Mouse (Mus musculus) hindbrain, embryonic 16.5 days (tissue): ENCODE measurements around the gene Ppp2r1b. TPM values are rescaled to one million over a fixed set of nuclear protein-coding genes. Genes with fewer than 3 reads are reported as not detected.

Source experiments
- ATAC-seq: fragments of 200-750 bp; cut with Nextera tagmentation; 2 replicates; pipeline ENCODE4 v1.8.0; 2017; ENCODE audit warnings: moderate TSS enrichment, moderate library complexity
- H3K27ac ChIP-seq: fragments of 300-500 bp; sonication (generic); 2 replicates; pipeline ENCODE4 v1.5.1; 2014; ENCODE audit warnings: low read depth, mild to moderate bottlenecking, control low read depth, low read length, moderate library complexity
- H3K27me3 ChIP-seq: fragments of 300-500 bp; sonication (generic); replicated peaks from 2 replicates; pipeline ENCODE4 v1.6.1; 2014; ENCODE audit warnings: low read length; ENCODE audit not compliant: control insufficient read depth, insufficient read depth
- H3K36me3 ChIP-seq: fragments of 300-500 bp; sonication (generic); 2 replicates; pipeline ENCODE4 v1.6.1; 2014; ENCODE audit warnings: mild to moderate bottlenecking, low read length, moderate library complexity, mixed read lengths; ENCODE audit not compliant: control insufficient read depth, insufficient read depth
- H3K4me1 ChIP-seq: fragments of 300-500 bp; sonication (generic); 2 replicates; pipeline ENCODE4 v1.6.1; 2014; ENCODE audit warnings: low read depth, low read length; ENCODE audit not compliant: control insufficient read depth, insufficient read depth
- H3K4me2 ChIP-seq: fragments of 300-500 bp; sonication (generic); 2 replicates; pipeline ENCODE4 v1.6.1; 2014; ENCODE audit warnings: mild to moderate bottlenecking, low read length, control low read depth, moderate library complexity
- H3K4me3 ChIP-seq: fragments of 300-500 bp; sonication (generic); 2 replicates; pipeline ENCODE4 v1.5.1; 2014; ENCODE audit warnings: mild to moderate bottlenecking, low read length, control low read depth, moderate library complexity
- H3K9ac ChIP-seq: fragments of 300-500 bp; sonication (generic); 2 replicates; pipeline ENCODE4 v1.6.1; 2014; ENCODE audit warnings: low read depth, mild to moderate bottlenecking, control low read depth, low read length, moderate library complexity
- H3K9me3 ChIP-seq: fragments of 300-500 bp; sonication (generic); 2 replicates; pipeline ENCODE4 v1.6.1; 2014; ENCODE audit warnings: mild to moderate bottlenecking, low read length, moderate library complexity; ENCODE audit not compliant: control insufficient read depth
- WGBS: fragments of 180-500 bp; shearing (Covaris S2); extraction: QIAGEN DNeasy Blood & Tissue Kit; methylation state at CpG from one replicate; pipeline ENCODE4 v1.1.7; 2014; 5-methylcytosine and 5-hydroxymethylcytosine counted together
- polyA plus RNA-seq: library from polyadenylated mRNA; unstranded; fragments of >200 nt; fragmentation: Nextera tagmentation; extraction: Ambion mirVana; gene quantifications from 2 replicates; pipeline ENCODE4 v1.2.1, GENCODE M21; 2015

The Ppp2r1b gene
- polyA plus RNA-seq, 1 experiment from 2014 or later = 41.1 TPM

GRCm38 (mm10) chr9:50874031-50874430 is 28.9 kb downstream of the Ppp2r1b start:
- H3K4me1 ChIP-seq = no peaks in the 10 kb centered on the region
- H3K9ac ChIP-seq = no peak overlapping the region
- no peaks in the 10 kb centered on the region for H3K9me3 ChIP-seq
- ATAC-seq = no peak
- no peak overlapping the region for H3K27ac ChIP-seq
- no peak overlapping the region for H3K4me2 ChIP-seq
- peaks cover 12% of the 10 kb centered on the region for H3K36me3 ChIP-seq
- H3K27me3 ChIP-seq = no peaks in the 10 kb centered on the region
- 87% methylated on average over 6 of the region's 6 CpGs for WGBS
- no peak overlapping the region for H3K4me3 ChIP-seq

GRCm38 (mm10) chr9:50875470-50875869 is 30.4 kb downstream of the Ppp2r1b start:
- Histone ChIP-seq H3K9me3 (no peaks in the 10 kb centered on the region), H3K4me3 (no peak overlapping the region), H3K9ac (no peak overlapping the region), H3K27ac (no peak overlapping the region), H3K36me3 (peaks cover 17% of the 10 kb centered on the region), H3K4me2 (no peak overlapping the region), H3K27me3 (no peaks in the 10 kb centered on the region), H3K4me1 (no peaks in the 10 kb centered on the region)
- ATAC-seq = no peak
- WGBS = 95% methylated on average over 4 of the region's 4 CpGs

GRCm38 (mm10) chr9:50876287-50876686 is 31.2 kb downstream of the Ppp2r1b start:
- ATAC-seq = no peak
- Histone ChIP-seq H3K4me3 (no peak overlapping the region), H3K9ac (no peak overlapping the region), H3K27ac (no peak overlapping the region), H3K4me1 (no peaks in the 10 kb centered on the region), H3K27me3 (no peaks in the 10 kb centered on the region), H3K9me3 (no peaks in the 10 kb centered on the region), H3K4me2 (no peak overlapping the region), H3K36me3 (peaks cover 15% of the 10 kb centered on the region)
- WGBS = 93% methylated on average over 3 of the region's 3 CpGs

- Histone ChIP-seq H3K27ac (no peak overlapping the region), H3K36me3 (peaks cover 15% of the 10 kb centered on the region), H3K9me3 (no peaks in the 10 kb centered on the region), H3K4me2 (no peak overlapping the region), H3K4me1 (no peaks in the 10 kb centered on the region), H3K27me3 (no peaks in the 10 kb centered on the region), H3K4me3 (no peak overlapping the region), H3K9ac (no peak overlapping the region)
- 89% methylated on average over 3 of the region's 3 CpGs for WGBS
- no peak for ATAC-seq
Observed at GRCm38 (mm10) chr9:50877431-50877830, 32.3 kb downstream of the Ppp2r1b start.

- Histone ChIP-seq H3K27ac (no peak overlapping the region), H3K27me3 (no peaks in the 10 kb centered on the region), H3K9ac (no peak overlapping the region), H3K36me3 (peaks cover 15% of the 10 kb centered on the region), H3K4me2 (no peak overlapping the region), H3K4me3 (no peak overlapping the region), H3K4me1 (peaks cover 10% of the 10 kb centered on the region; the same call in 1 of the 2 replicates), H3K9me3 (no peaks in the 10 kb centered on the region)
- WGBS = 80% methylated on average over 2 of the region's 2 CpGs
- no peak for ATAC-seq
Observed at GRCm38 (mm10) chr9:50882183-50882582, 37.1 kb downstream of the Ppp2r1b start.

- H3K27ac ChIP-seq = no peak overlapping the region
- ATAC-seq = no peak
- no peak overlapping the region for H3K9ac ChIP-seq
- H3K36me3 ChIP-seq = peaks cover 12% of the 10 kb centered on the region
- no peaks in the 10 kb centered on the region for H3K27me3 ChIP-seq
- peaks cover 16% of the 10 kb centered on the region for H3K4me1 ChIP-seq
- no peak overlapping the region for H3K4me2 ChIP-seq
- no peaks in the 10 kb centered on the region for H3K9me3 ChIP-seq
- WGBS = 81% methylated on average over 8 of the region's 8 CpGs
- no peak overlapping the region for H3K4me3 ChIP-seq
Observed at GRCm38 (mm10) chr9:50884093-50884492, 39.0 kb downstream of the Ppp2r1b start.

- Histone ChIP-seq H3K27ac (no peak overlapping the region; the same call in 1 of the 2 replicates), H3K4me1 (peaks cover 16% of the 10 kb centered on the region), H3K4me3 (no peak overlapping the region), H3K4me2 (no peak overlapping the region), H3K9ac (no peak overlapping the region), H3K9me3 (no peaks in the 10 kb centered on the region), H3K36me3 (peaks cover 6% of the 10 kb centered on the region), H3K27me3 (no peaks in the 10 kb centered on the region)
- ATAC-seq = peak; percentile 17; the same call in 1 of the 2 replicates
- 57% methylated on average over 10 of the region's 10 CpGs for WGBS
Observed at GRCm38 (mm10) chr9:50884741-50885599, 39.9 kb downstream of the Ppp2r1b start.

- no peaks in the 10 kb centered on the region for H3K9me3 ChIP-seq
- no peaks in the 10 kb centered on the region for H3K27me3 ChIP-seq
- no peak overlapping the region for H3K4me2 ChIP-seq
- peaks cover 3% of the 10 kb centered on the region for H3K36me3 ChIP-seq
- H3K27ac ChIP-seq = 0 out of 2 replicates have a peak overlapping the region, but pooled peaks have one; percentile 29
- ATAC-seq = no peak
- H3K4me1 ChIP-seq = peaks cover 16% of the 10 kb centered on the region
- no peak overlapping the region for H3K9ac ChIP-seq
- no peak overlapping the region for H3K4me3 ChIP-seq
- 72% methylated on average over 1 of the region's 1 CpGs for WGBS
Observed at GRCm38 (mm10) chr9:50885600-50885987, 40.5 kb downstream of the Ppp2r1b start.

GRCm38 (mm10) chr9:50886870-50887269 is 41.8 kb downstream of the Ppp2r1b start:
- no peak overlapping the region for H3K4me2 ChIP-seq
- ATAC-seq = no peak
- no peak overlapping the region for H3K9ac ChIP-seq
- H3K27me3 ChIP-seq = no peaks in the 10 kb centered on the region
- WGBS = 100% methylated on average over 1 of the region's 1 CpGs
- no peaks in the 10 kb centered on the region for H3K36me3 ChIP-seq
- no peaks in the 10 kb centered on the region for H3K9me3 ChIP-seq
- peaks cover 16% of the 10 kb centered on the region for H3K4me1 ChIP-seq
- H3K4me3 ChIP-seq = no peak overlapping the region
- H3K27ac ChIP-seq = no peak overlapping the region
